Mouse (Mus musculus): Measurements from ENCODE around the gene Prkca.

GRCm38 (mm10) chr11:108223613-108224232, 120.0 kb downstream of the Prkca start:
- TF ChIP-seq CTCF (IDR thresholded peaks at IDR 0.05; ENCODE audit: low read depth) (no peak), EP300 (IDR thresholded peaks at IDR 0.05; ENCODE audit: low read depth) (no peak)
